Mouse (Mus musculus) B cell, adult (primary cell): ENCODE measurements around the gene Tnfrsf1a. TPM values are rescaled to one million over a fixed set of nuclear protein-coding genes. Genes with fewer than 3 reads are reported as not detected.

Experiments used
- total RNA-seq: library from RNA; stranded (reverse); gene quantifications from 4 replicates; pipeline ENCODE4 v1.2.4, GENCODE M21; 2023; ENCODE audit not compliant: inconsistent age

The Tnfrsf1a gene
- total RNA-seq, result 1.2 to 2.4 TPM (median 1.5 TPM) in 4 replicates

GRCm38 (mm10) chr6:125348721-125349574 lies at the start of gene Tnfrsf1a:
Tnfrsf1a (plus strand) TSS chr6:125349362.

GRCm38 (mm10) chr6:125313546-125314230 lies 35.5 kb upstream of the Tnfrsf1a start, which contains the start of gene Ltbr:
Ltbr (minus strand) TSS chr6:125313885.

GRCm38 (mm10) chr6:125320323-125320722 lies 28.8 kb upstream of the Tnfrsf1a start, which contains the start of gene Scnn1a:
Scnn1a (plus strand) TSS chr6:125320659.

GRCm38 (mm10) chr6:125380372-125381360 lies 31.5 kb downstream of the Tnfrsf1a start, which contains the start of gene Plekhg6:
Plekhg6 (minus strand) TSS chr6:125380793.

Other genes starting within 250 kb of the Tnfrsf1a start
- 38.6 to 47.8 TPM (median 40.7 TPM) in 4 replicates for gene Nop2, start 217.5 kb upstream of the Tnfrsf1a start, total RNA-seq
- 34.0 to 42.8 TPM (median 41.9 TPM) in 4 replicates for gene Iffo1, start 204.1 kb upstream of the Tnfrsf1a start, total RNA-seq
- 423 to 488 TPM (median 460 TPM) in 4 replicates for gene Gapdh, start 182.9 kb upstream of the Tnfrsf1a start, total RNA-seq
- 44.6 to 67.4 TPM (median 48.7 TPM) in 4 replicates for gene Ncapd2, start 157.7 kb upstream of the Tnfrsf1a start, total RNA-seq
- 30.5 to 36.3 TPM (median 35.7 TPM) in 4 replicates for gene Mrpl51, start 157.6 kb upstream of the Tnfrsf1a start, total RNA-seq
- gene Vamp1, start 133.8 kb upstream of the Tnfrsf1a start, total RNA-seq, result 55.4 to 67.5 TPM (median 62.8 TPM) in 4 replicates
- gene Tapbpl, start 117.5 kb upstream of the Tnfrsf1a start, total RNA-seq, result 26.8 to 27.9 TPM (median 27.3 TPM) in 4 replicates
- 0.51 to 3.1 TPM (median 1.2 TPM) in 4 replicates for gene Cd27, start 112.4 kb upstream of the Tnfrsf1a start, total RNA-seq
- not detected in 4 replicates for gene Tuba3a, start 63.3 kb upstream of the Tnfrsf1a start, total RNA-seq
- 0.48 to 2.2 TPM (median 1.1 TPM) in 4 replicates for gene Ltbr, start 35.5 kb upstream of the Tnfrsf1a start, total RNA-seq
- 0.15 TPM in 1 of 4 replicates, not detected in the others for gene Scnn1a, start 28.7 kb upstream of the Tnfrsf1a start, total RNA-seq
- not detected in 4 replicates for gene Plekhg6, start 31.4 kb downstream of the Tnfrsf1a start, total RNA-seq
- 21.8 to 29.8 TPM (median 24.2 TPM) in 4 replicates for gene Cd9, start 145.4 kb downstream of the Tnfrsf1a start, total RNA-seq
- 0.27 to 1.2 TPM (median 0.64 TPM) in 4 replicates for gene Vwf, start 197.4 kb downstream of the Tnfrsf1a start, total RNA-seq